Mouse (Mus musculus): ENCODE results near the gene 4930558C23Rik.
"Not testable (repeated sequence)": the region's sequence is repeated elsewhere in the genome, so short reads cannot be mapped to it uniquely, and the experiment has no call there.

GRCm38 (mm10) chr3:95426476-95426875 is 23.8 kb upstream of the 4930558C23Rik start:
- TF ChIP-seq POLR2A, CTCF (IDR thresholded peaks at IDR 0.05; ENCODE audit: extremely low read depth, insufficient read depth, low read length): not testable (repeated sequence)

All from cortical plate, adult 2 months (tissue).